Mouse (Mus musculus) cerebellum, postnatal 10 days (tissue): ENCODE data around the gene Psmb10.
"Not testable (repeated sequence)": the region's sequence is repeated elsewhere in the genome, so short reads cannot be mapped to it uniquely, and the experiment has no call there.

Source experiments
- DNase-seq, 2 experiments: peaks; one replicate each; pipeline ENCODE4 v3.0.0; 2021; ENCODE audit warnings: mixed read lengths in 2 of 2

Psmb10 gene

GRCm38 (mm10) chr8:105938306-105938669 is at the start of gene Psmb10:
Gene Psmb10, minus strand, starts transcription at chr8:105938444.
- peak; percentile 54 to 58 for DNase-seq

GRCm38 (mm10) chr8:105983406-105983805 is 45.2 kb upstream of the Psmb10 start:
- DNase-seq, result not testable (repeated sequence)

- DNase-seq, result no peak
Measured at GRCm38 (mm10) chr8:105981146-105981545, 42.9 kb upstream of the Psmb10 start.

- DNase-seq, result no peak
Measured at GRCm38 (mm10) chr8:105979325-105979724, 41.1 kb upstream of the Psmb10 start, which contains the start of gene Dpep3. Gene Dpep3, minus strand, starts transcription at chr8:105979429.

- no peak for DNase-seq
Measured at GRCm38 (mm10) chr8:105975363-105975762, 37.1 kb upstream of the Psmb10 start.

GRCm38 (mm10) chr8:105971019-105971720 is 32.9 kb upstream of the Psmb10 start:
- DNase-seq, result no peak

- no peak for DNase-seq
Measured at GRCm38 (mm10) chr8:105969367-105969766, 31.1 kb upstream of the Psmb10 start.

- DNase-seq, result peak; percentile 29 to 37
Measured at GRCm38 (mm10) chr8:105966692-105967311, 28.6 kb upstream of the Psmb10 start.

- DNase-seq, result peak; percentile 58 to 77
Measured at GRCm38 (mm10) chr8:105965905-105966341, 27.7 kb upstream of the Psmb10 start, which contains the start of gene Slc12a4. Gene Slc12a4, minus strand, starts transcription at chr8:105966097.

- peak; percentile 41 to 56 for DNase-seq
Measured at GRCm38 (mm10) chr8:105965266-105965904, 27.1 kb upstream of the Psmb10 start.

- no peak for DNase-seq
Measured at GRCm38 (mm10) chr8:105964506-105965265, 26.4 kb upstream of the Psmb10 start.

GRCm38 (mm10) chr8:105961536-105961935 is 23.3 kb upstream of the Psmb10 start:
- DNase-seq, result no peak

- DNase-seq, result no peak
Measured at GRCm38 (mm10) chr8:105961101-105961500, 22.9 kb upstream of the Psmb10 start.

- DNase-seq, result peak; percentile 91
Measured at GRCm38 (mm10) chr8:105959350-105959749, 21.1 kb upstream of the Psmb10 start.

- DNase-seq, result no peak
Measured at GRCm38 (mm10) chr8:105957813-105958212, 19.6 kb upstream of the Psmb10 start.

- DNase-seq, result no peak
Measured at GRCm38 (mm10) chr8:105956556-105956955, 18.3 kb upstream of the Psmb10 start.

- DNase-seq, result peak; percentile 54 to 68
Measured at GRCm38 (mm10) chr8:105951057-105951659, 12.9 kb upstream of the Psmb10 start.

GRCm38 (mm10) chr8:105949350-105949749 is 11.1 kb upstream of the Psmb10 start:
- peak; percentile 73 to 78 for DNase-seq

GRCm38 (mm10) chr8:105943321-105943739 is 5.1 kb upstream of the Psmb10 start, which contains the start of gene Lcat:
Gene Lcat, minus strand, starts transcription at chr8:105943382.
- DNase-seq, result peak; percentile 44 to 65

- no peak for DNase-seq
Measured at GRCm38 (mm10) chr8:105942542-105942941, 4.3 kb upstream of the Psmb10 start.

GRCm38 (mm10) chr8:105942026-105942425 is 3.8 kb upstream of the Psmb10 start:
- peak; percentile 30 to 34 for DNase-seq
